Mouse (Mus musculus): ENCODE measurements around the gene Fam219b. TPM values are rescaled to one million over a fixed set of nuclear protein-coding genes. Genes with fewer than 3 reads are reported as not detected.

The Fam219b gene
- total RNA-seq, 2 experiments from 2014 or later, result 8.1 to 9.2 TPM

DNA sequence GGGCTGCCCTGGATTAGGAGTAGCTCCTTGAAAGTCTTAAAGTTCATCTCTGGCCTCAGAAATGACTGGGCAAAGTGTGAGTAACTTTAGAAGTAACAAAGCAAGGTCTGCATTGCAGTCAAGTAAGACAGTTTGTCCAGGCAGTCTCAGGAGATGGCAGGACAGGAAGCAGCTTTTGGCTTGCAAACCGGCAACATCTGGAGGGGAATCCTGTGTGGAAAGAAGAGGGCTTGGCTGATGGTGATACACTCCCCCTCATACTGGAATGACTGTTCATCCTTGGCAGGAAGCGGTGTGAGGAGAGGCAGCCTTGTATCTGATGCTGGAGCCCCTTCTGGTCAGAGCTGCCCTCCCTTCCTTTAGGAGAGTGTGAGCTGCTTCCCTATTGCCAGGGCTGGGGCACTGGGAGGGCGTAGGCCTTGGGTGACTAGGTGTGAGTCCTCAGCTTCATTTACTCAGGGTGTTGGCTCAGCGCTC, 25.6 kb downstream of the Fam219b start:
- peak; percentile 72 to 81 for DNase-seq

DNA sequence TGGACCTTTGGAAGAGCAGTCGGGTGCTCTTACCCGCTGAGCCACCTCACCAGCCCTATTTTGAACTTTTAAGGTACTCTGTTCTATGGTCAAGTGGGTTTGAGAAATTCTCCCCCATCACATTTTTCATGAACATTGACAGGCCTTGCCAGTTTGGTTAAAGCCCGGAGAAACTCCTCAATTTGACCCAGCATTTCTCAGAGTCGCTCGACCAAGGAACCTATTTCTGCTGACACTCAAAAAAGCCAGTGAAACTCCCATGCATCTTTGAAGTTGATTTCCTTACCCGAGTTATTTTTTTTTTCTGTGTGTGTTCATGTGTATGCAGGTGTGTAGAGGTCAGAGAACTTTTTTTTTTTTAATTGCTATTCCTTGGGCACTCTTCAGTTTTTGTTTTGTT, 27.3 kb downstream of the Fam219b start:
- no peak for DNase-seq

DNA sequence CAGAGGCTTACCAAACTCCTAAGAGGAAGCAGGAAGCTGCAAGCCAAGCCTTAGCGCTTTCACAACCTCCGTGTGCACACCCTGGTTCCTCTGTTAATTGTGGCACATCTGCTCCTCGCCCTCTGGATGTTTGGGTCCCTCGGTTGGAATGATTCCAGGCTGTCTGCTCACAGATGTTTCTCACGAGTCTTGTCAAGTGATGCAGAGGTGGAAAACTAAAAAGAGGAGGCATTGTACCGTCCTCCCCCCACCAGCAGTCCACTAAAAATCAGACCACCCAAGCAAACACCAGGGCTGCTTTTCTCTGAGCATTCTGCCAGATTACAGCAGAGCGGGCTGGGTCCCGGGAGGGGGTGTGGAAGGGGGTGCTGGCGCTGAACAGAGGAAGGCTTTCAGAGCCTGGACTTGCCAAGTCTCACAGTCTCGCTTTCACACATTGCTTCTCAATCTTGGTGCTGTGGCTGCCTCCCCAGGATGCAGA, 28.5 kb downstream of the Fam219b start:
- peak; percentile 64 to 70 for DNase-seq

DNA sequence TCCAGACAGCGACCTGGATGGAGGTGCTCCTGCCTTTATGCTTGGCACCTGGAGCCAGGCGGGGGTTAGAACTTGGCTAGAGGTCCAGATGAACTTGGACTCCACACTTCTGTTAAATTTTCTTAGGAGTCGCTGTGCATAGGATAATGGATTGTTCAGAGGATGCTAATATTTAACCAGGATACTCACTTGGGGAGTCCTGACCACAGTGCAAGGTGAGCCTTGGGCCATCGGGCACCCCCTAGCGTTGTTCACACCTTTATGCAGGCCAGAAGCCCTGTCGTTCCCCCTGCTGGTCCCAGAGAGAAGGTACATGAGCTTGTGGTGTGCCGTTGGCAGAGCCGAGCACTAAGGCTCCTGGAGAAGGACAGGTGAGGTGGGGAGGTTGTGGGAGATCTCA, 29.5 kb downstream of the Fam219b start:
- no peak for DNase-seq

DNA sequence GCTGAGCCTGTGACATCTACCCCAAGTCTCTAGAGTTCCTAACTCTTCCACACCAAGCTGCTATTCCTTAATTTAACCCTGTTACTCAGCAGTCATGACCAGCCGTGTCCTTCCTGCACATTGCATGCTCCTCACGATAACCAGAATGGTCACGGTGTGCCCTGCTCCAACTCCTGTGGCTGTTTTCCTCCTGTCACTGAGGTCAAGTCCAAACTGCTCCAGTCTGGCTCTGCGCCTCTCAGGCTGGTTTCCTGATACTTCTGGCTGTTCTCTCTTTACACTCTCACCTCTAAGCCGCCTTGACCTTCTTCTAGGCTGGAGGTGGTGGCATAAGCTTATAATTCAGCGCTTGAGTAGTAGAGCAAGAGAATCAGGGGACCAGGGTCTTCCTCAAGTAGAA, 31.2 kb downstream of the Fam219b start:
- no peak for DNase-seq

DNA sequence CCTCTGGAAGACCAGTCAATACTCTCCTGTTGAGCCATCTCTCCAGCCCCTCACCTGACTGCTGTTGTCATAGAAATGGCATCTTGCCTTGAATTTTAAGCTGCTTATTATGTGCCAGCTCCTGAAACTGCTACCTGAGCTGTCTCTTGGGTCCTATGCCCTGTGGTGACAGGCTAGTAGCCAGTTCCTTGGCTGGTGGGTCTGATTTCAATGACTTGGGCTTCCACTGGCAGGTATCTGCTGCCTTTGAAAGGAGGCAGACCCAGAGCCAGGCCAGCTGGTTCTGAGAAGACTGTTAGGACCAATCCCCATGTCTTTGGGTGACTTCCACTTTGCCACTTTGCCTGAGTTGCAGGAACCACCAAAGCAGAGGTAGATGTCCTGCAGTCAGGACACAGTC, 37.1 kb downstream of the Fam219b start:
- no peak for DNase-seq

DNA sequence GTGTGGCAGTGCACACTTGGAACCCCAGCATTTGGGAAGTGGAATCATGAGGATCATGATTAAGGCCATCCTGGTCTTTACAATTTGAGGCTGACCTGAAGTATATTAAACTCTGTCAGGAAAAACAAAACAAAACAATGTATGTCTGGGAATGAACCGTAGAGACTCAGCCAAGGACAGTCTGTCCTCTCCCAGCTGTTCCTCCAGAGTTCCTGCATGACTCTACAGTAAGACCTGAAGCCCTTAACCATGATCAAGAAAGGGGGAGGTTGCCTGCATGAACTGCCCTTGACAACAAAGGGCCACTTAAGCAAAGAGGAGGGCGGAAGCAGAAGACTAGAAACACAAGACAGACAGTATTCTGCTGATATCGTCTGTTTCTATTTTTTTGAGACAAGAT, 38.2 kb downstream of the Fam219b start:
- no peak for DNase-seq

DNA sequence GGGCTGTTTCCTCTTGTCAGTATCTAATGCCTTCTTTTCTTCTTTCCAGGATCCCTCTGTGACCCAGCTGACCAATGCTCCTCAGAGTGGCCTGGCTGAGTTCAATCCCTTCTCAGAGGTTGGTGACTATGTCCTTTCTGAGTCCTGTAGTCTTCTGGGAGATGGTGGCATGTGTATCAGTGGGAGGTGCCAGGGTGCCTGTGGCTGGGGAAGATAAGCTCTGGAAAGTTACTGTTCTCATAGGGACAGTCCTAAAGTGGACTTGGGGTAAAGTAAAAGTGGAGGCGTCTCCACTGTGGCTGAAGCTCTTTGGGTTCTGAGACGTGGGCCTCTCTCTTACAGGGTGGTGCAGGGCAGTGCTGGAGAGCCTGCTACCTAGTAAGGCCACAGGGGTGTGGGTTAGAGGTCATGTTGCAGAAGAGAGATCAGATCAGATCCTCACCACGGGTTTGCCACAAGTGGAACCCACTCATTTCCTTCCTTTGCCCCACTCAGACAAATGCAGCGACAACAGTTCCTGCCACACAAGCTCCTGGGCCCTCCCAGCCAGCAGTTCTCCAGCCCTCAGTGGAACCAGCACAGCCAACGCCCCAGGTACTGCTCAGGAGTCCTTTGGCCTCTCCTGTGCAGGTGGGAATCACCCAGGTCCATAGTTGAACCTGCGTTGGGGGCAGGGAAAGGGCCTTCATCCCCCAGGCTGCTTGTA, 40.0 kb downstream of the Fam219b start:
- DNase-seq, result no peak

DNA sequence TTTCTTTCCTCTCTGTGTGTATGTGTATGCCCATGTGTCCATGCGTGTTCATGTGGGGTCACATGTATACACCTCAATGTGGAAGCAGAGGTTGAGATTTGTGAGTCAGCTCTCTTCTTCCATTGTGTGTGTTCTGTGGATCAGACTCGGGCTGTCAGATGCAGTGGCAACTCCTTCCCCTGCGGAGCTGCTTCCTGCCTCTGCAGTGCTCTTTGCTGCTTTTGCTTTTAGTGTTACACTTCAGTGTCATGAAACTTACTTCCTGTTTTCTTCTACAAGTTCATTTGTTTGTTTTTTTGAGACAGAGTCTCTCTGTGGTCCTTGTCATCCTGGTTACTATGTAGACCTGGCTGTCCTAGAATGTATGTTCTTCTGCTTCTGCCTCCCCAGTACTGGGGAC, 47.7 kb downstream of the Fam219b start:
- DNase-seq, result no peak

DNA sequence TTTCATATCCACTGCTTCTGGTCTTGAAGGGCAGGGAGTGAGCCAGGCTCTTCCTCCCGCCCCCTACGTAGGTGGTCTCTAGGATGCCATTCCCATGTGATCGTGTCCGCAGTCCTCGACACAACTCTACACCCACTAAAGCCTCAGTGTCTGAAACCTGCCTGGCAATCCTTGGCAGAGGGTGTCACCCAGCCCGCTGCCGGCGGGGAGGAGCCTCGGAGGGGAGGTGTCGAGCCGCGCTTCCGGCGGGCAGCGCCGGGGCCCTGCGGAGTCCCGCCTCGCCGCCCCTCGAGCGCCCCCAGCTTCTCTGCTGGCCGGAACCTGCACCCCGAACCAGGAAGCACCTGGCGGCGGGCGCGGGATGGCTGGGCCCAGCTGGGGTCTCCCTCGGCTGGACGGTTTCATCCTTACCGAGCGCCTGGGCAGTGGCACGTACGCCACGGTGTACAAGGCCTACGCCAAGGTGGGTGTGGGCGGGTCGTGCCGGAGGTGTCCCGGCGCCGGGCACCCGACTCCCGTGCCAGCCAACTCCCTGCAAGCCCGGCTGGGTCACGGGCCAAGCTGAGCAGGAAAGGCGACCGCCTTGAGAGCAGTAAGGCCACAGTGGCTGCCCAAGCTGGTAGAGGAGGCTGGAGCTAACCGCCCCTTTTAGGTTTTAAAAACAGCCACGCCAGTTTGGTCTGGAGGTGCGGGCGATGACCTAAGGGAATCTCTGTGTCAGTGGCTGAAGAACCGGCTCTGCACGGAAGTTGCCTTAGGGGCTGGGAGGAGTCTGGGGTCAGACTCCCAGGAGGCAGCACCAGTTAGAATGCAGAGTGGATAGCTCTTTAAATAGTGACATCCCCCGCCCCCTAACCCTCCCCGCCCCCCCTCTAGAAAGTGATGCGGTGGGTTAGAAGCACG, 52.1 kb downstream of the Fam219b start, which contains the start of gene Ulk3:
TSS of gene Ulk3 (plus strand) at position 229 of the 903 bp plus-strand sequence.
- peak; percentile 85 to 90 for DNase-seq

DNA sequence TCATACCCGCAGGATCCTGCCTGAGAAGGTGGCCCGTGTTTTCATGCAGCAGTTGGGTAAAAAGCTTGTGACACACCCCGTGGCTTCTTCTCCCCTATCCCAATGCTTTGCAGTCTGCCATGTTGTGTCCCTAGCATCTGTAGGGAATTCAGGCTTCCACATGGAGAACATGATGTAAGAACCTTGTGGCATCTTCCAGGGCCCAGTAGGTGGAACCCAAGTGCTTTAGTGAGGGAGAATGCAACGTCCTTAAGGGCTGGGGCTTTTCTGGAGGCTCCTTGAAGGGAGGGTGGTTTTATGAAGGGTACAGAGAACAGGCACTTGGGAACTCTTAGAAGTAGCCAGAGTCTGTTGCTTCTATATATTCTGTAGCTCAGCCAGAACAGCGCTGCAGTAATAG, 53.4 kb downstream of the Fam219b start:
- DNase-seq, result no peak

Other genes with a start within 250 kb of the Fam219b start
- 1 to 10 TPM; 7.8 to 8.6 TPM for gene Ppcdc, start 97.4 kb upstream of the Fam219b start, total RNA-seq (2021)
- gene Scamp5, start 69.5 kb upstream of the Fam219b start, total RNA-seq (2021), result 1 to 10 TPM; 5.7 TPM
- 1 to 10 TPM in 1 of 2 experiments, under 1 TPM in 1; 0.92 to 2.0 TPM for gene Rpp25, start 33.5 kb upstream of the Fam219b start, total RNA-seq (2021)
- 1,000 to 10,000 TPM; 2,577 to 2,715 TPM for gene Cox5a, start 16.3 kb upstream of the Fam219b start, total RNA-seq (2021)
- 100 to 1,000 TPM; 118 to 140 TPM for gene Mpi, start 15.2 kb downstream of the Fam219b start, total RNA-seq (2021)
- 10 to 100 TPM; 24.2 to 28.5 TPM for gene Scamp2, start 23.4 kb downstream of the Fam219b start, total RNA-seq (2021)
- gene Ulk3, start 51.9 kb downstream of the Fam219b start, total RNA-seq (2021), result 1 to 10 TPM; 8.6 to 9.3 TPM
- not detected for gene Cplx3, start 68.8 kb downstream of the Fam219b start, total RNA-seq (2021)
- gene Lman1l, start 83.2 kb downstream of the Fam219b start, total RNA-seq (2021), result under 1 TPM; 0.15 to 0.23 TPM
- gene Csk, start 116.1 kb downstream of the Fam219b start, total RNA-seq (2021), result 10 to 100 TPM; 23.7 to 30.6 TPM
- gene Cyp1a2, start 146.2 kb downstream of the Fam219b start, total RNA-seq (2021), result not detected
- under 1 TPM; 0.15 to 0.39 TPM for gene Cyp1a1, start 150.4 kb downstream of the Fam219b start, total RNA-seq (2021)
- gene Edc3, start 171.0 kb downstream of the Fam219b start, total RNA-seq (2021), result 1 to 10 TPM; 4.7 to 6.6 TPM
- gene Clk3, start 228.3 kb downstream of the Fam219b start, total RNA-seq (2021), result 10 to 100 TPM; 21.3 to 29.0 TPM